Mouse (Mus musculus): ENCODE results near the gene Opn3. TPM values are rescaled to one million over a fixed set of nuclear protein-coding genes. Genes with fewer than 3 reads are reported as not detected.

Opn3 gene
- polyA plus RNA-seq, 1 experiment from 2014 or later: 6.0 TPM

DNA sequence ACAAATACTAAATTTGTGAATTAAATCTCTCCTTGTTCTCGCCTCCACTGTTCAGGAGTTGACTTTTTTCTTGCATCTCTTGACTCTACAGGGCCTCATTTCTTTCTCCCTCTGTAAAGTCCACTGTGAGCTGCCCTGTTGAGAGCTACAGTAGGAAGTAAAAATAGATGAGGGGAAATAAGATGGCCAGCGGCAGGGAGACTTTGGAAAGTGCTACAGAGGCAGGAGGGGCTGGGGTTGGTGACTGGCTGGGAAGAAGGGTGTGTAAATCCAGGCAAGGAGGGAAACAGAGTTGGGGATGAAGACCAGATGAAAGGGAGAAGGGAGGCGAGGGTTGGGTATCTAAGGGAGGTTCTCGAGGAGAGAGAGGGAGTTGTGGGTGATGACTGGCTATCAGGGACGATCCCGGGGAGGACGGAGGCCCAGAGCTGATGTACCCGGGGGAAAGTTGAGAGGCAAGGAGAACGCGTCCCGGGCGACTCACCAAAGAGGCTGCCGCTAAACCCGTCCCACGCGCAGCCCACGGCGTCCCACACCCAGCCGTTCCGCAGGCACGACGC is 810 bp downstream of the Opn3 start:
- Histone ChIP-seq H3K4me1 (peaks cover 20% of the 10 kb centered on the region), H3K9me3 (no peaks in the 10 kb centered on the region), H3K9ac (peak overlapping the region; percentile 83), H3K4me3 (peak overlapping the region; percentile 75), H3K4me2 (peak overlapping the region; percentile 88), H3K27ac (peak overlapping the region; percentile 84; the same call in 1 of the 2 replicates), H3K36me3 (peaks cover 15% of the 10 kb centered on the region), H3K27me3 (no peaks in the 10 kb centered on the region)
- under 1% methylated on average over 22 of the region's 22 CpGs for WGBS
- no peak for ATAC-seq (ENCODE audit: insufficient number of reproducible peaks, insufficient read depth, low FRiP score, low TSS enrichment, low read depth)

DNA sequence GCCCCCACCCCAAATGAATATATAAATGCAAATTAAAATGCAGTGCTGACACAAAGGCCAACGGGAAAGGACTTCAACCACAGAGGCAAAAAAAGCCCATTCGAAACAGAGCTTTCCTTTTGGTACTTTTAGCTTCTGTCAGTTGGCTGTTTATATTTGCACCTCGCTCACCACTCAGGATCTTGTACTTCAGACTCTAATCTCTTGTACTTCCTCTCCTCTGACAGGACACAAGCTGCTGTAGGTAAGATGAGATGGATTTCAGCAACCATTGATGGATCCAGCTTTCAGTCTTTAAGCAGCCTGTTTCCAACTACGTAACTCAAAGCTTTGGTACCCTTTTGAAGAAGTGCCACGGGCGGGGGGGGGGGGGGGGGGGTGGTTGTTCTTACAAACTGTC is 11.6 kb downstream of the Opn3 start:
- Histone ChIP-seq H3K4me3 (no peak overlapping the region), H3K4me1 (no peaks in the 10 kb centered on the region), H3K9me3 (no peaks in the 10 kb centered on the region), H3K36me3 (0 out of 2 replicates have a peak, but pooled peaks cover 4% of the 10 kb centered on the region), H3K27ac (no peak overlapping the region), H3K4me2 (no peak overlapping the region), H3K27me3 (no peaks in the 10 kb centered on the region), H3K9ac (no peak overlapping the region)
- 79% methylated on average over 6 of the region's 6 CpGs for WGBS
- ATAC-seq (ENCODE audit: insufficient number of reproducible peaks, insufficient read depth, low FRiP score, low TSS enrichment, low read depth): no peak

- Histone ChIP-seq H3K27ac (no peak overlapping the region), H3K36me3 (no peaks in the 10 kb centered on the region), H3K4me1 (no peaks in the 10 kb centered on the region), H3K9me3 (no peaks in the 10 kb centered on the region), H3K27me3 (no peaks in the 10 kb centered on the region), H3K9ac (no peak overlapping the region), H3K4me3 (no peak overlapping the region), H3K4me2 (no peak overlapping the region)
- no peak for ATAC-seq (ENCODE audit: insufficient number of reproducible peaks, insufficient read depth, low FRiP score, low TSS enrichment, low read depth)
- 81% methylated on average over 6 of the region's 6 CpGs for WGBS
Measured at GRCm38 (mm10) chr1:175677459-175677858, 15.1 kb downstream of the Opn3 start.

GRCm38 (mm10) chr1:175675116-175675515 is 17.5 kb downstream of the Opn3 start:
- whole genome bisulfite sequencing: 88% methylated on average over 6 of the region's 6 CpGs
- no peak for ATAC-seq (ENCODE audit: insufficient number of reproducible peaks, insufficient read depth, low FRiP score, low TSS enrichment, low read depth)
- Histone ChIP-seq H3K36me3 (no peaks in the 10 kb centered on the region), H3K9ac (no peak overlapping the region), H3K4me2 (no peak overlapping the region), H3K4me1 (no peaks in the 10 kb centered on the region), H3K9me3 (no peaks in the 10 kb centered on the region), H3K27me3 (no peaks in the 10 kb centered on the region), H3K4me3 (no peak overlapping the region), H3K27ac (no peak overlapping the region)

DNA sequence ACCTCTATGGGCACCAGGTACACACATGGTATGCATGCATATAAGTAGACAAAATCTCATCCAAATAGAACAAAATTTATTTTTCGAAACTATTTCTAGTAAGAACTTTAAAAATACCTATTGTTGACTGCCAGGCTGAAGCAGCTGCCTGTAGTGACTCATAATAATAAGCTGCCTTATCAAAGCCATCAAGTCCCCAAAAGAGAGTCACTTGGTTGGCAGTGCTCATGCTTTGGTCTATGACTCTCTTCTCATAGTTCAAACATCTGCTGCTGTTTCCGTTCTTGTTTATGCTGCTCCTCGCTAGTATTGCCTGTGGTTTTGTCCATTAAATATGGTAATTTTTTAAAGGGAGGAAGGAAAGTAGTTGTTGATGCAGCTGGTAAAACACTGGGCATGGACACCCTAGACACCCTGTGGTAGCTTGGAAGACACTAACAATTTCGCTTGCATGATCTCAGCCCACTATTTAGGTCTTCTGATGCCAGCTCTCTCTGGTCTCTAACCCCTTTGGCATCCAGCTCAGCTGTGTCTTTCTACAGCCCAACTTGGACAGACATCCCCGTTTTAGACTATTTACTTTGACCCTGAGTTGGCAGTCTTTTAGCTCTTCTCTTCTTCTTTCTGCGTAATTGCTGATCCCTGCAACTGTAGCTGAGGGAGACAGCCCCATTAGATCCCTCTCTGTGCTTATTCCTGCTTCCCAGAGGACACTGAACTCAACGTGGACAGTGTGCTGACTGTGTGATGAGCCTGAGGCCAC is 18.8 kb downstream of the Opn3 start:
- no peaks in the 10 kb centered on the region for H3K36me3 ChIP-seq
- H3K9ac ChIP-seq: no peak overlapping the region
- no peak for ATAC-seq (ENCODE audit: insufficient number of reproducible peaks, insufficient read depth, low FRiP score, low TSS enrichment, low read depth)
- H3K27ac ChIP-seq: no peak overlapping the region
- peaks cover 2% of the 10 kb centered on the region; the same call in 1 of the 2 replicates for H3K4me1 ChIP-seq
- no peak overlapping the region for H3K4me3 ChIP-seq
- no peaks in the 10 kb centered on the region for H3K27me3 ChIP-seq
- 75% methylated on average over 7 of the region's 7 CpGs for WGBS
- no peak overlapping the region for H3K4me2 ChIP-seq
- no peaks in the 10 kb centered on the region for H3K9me3 ChIP-seq

GRCm38 (mm10) chr1:175671626-175672025 is 20.9 kb downstream of the Opn3 start:
- Histone ChIP-seq H3K4me2 (no peak overlapping the region), H3K27ac (no peak overlapping the region), H3K4me3 (no peak overlapping the region), H3K27me3 (no peaks in the 10 kb centered on the region), H3K4me1 (peaks cover 4% of the 10 kb centered on the region; the same call in 1 of the 2 replicates), H3K9ac (no peak overlapping the region), H3K9me3 (no peaks in the 10 kb centered on the region), H3K36me3 (no peaks in the 10 kb centered on the region)
- no peak for ATAC-seq (ENCODE audit: insufficient number of reproducible peaks, insufficient read depth, low FRiP score, low TSS enrichment, low read depth)
- WGBS: 33% methylated on average over 1 of the region's 1 CpGs

DNA sequence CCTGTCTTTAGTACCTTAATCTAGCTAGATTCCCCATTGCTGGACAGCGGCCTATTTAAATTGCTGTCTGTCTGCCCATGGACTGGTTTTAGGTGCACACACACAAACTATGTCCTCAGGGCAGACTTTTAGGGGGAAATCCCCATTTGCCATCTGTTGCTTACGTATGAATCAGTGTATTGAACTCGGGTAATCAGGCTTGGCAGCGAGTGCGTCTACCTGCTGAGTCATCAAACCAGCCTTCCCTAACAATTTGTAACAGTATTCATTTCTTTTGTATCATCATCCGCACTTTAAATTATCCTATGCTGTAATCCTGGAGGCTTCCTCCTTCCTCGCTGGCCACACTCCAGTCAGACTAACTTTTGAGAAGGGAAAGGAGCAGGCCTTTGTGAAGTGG is 22.5 kb downstream of the Opn3 start:
- Histone ChIP-seq H3K27me3 (no peaks in the 10 kb centered on the region), H3K9me3 (no peaks in the 10 kb centered on the region), H3K9ac (no peak overlapping the region), H3K4me3 (no peak overlapping the region), H3K27ac (no peak overlapping the region), H3K4me1 (peaks cover 4% of the 10 kb centered on the region; the same call in 1 of the 2 replicates), H3K4me2 (no peak overlapping the region), H3K36me3 (no peaks in the 10 kb centered on the region)
- ATAC-seq (ENCODE audit: insufficient number of reproducible peaks, insufficient read depth, low FRiP score, low TSS enrichment, low read depth): no peak
- WGBS: 59% methylated on average over 7 of the region's 7 CpGs

DNA sequence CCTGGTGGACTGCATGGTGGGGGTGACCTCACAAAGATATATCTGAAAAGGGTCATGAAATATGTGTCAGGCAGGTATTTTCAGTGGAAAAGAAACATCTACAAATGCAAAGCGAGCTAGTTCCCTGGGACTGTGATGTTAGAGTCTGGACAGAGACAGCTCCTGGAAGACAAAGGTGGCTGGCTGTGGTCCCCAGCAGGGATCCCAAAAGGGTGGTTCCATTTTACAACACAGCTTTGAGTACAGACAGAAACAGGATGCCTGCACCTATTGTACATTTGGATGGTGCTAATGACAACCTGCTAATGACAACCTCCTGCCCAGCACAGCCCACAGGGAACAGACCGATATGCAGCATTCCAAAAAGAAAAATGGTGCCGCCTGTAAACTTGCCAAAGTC is 23.1 kb downstream of the Opn3 start:
- Histone ChIP-seq H3K27me3 (no peaks in the 10 kb centered on the region), H3K36me3 (no peaks in the 10 kb centered on the region), H3K4me1 (peaks cover 4% of the 10 kb centered on the region; the same call in 1 of the 2 replicates), H3K4me3 (no peak overlapping the region), H3K9me3 (no peaks in the 10 kb centered on the region), H3K4me2 (no peak overlapping the region), H3K27ac (no peak overlapping the region), H3K9ac (no peak overlapping the region)
- whole genome bisulfite sequencing: 90% methylated on average over 3 of the region's 3 CpGs
- no peak for ATAC-seq (ENCODE audit: insufficient number of reproducible peaks, insufficient read depth, low FRiP score, low TSS enrichment, low read depth)

- Histone ChIP-seq H3K36me3 (no peaks in the 10 kb centered on the region), H3K4me2 (no peak overlapping the region), H3K4me1 (peaks cover 4% of the 10 kb centered on the region; the same call in 1 of the 2 replicates), H3K4me3 (no peak overlapping the region), H3K9me3 (no peaks in the 10 kb centered on the region), H3K27me3 (no peaks in the 10 kb centered on the region), H3K9ac (no peak overlapping the region), H3K27ac (no peak overlapping the region)
- 77% methylated on average over 5 of the region's 5 CpGs for WGBS
- no peak for ATAC-seq (ENCODE audit: insufficient number of reproducible peaks, insufficient read depth, low FRiP score, low TSS enrichment, low read depth)
Measured at GRCm38 (mm10) chr1:175668666-175669405, 23.7 kb downstream of the Opn3 start.

GRCm38 (mm10) chr1:175659900-175660299 is 32.7 kb downstream of the Opn3 start:
- 89% methylated on average over 4 of the region's 4 CpGs for WGBS
- no peak for ATAC-seq (ENCODE audit: insufficient number of reproducible peaks, insufficient read depth, low FRiP score, low TSS enrichment, low read depth)
- Histone ChIP-seq H3K4me3 (no peak overlapping the region), H3K36me3 (no peaks in the 10 kb centered on the region), H3K27ac (no peak overlapping the region), H3K9me3 (no peaks in the 10 kb centered on the region), H3K4me1 (no peaks in the 10 kb centered on the region), H3K4me2 (no peak overlapping the region), H3K9ac (no peak overlapping the region), H3K27me3 (no peaks in the 10 kb centered on the region)

GRCm38 (mm10) chr1:175648615-175649014 is 44.0 kb downstream of the Opn3 start:
- Histone ChIP-seq H3K4me3 (no peak overlapping the region), H3K27me3 (no peaks in the 10 kb centered on the region), H3K9ac (no peak overlapping the region), H3K9me3 (no peaks in the 10 kb centered on the region), H3K36me3 (no peaks in the 10 kb centered on the region), H3K4me2 (no peak overlapping the region), H3K4me1 (0 out of 2 replicates have a peak, but pooled peaks cover 3% of the 10 kb centered on the region), H3K27ac (no peak overlapping the region)
- ATAC-seq (ENCODE audit: insufficient number of reproducible peaks, insufficient read depth, low FRiP score, low TSS enrichment, low read depth): no peak
- WGBS: 91% methylated on average over 4 of the region's 4 CpGs
